8 mouse cellular contexts compared by ENCODE assay signal in the genomic region with DNA sequence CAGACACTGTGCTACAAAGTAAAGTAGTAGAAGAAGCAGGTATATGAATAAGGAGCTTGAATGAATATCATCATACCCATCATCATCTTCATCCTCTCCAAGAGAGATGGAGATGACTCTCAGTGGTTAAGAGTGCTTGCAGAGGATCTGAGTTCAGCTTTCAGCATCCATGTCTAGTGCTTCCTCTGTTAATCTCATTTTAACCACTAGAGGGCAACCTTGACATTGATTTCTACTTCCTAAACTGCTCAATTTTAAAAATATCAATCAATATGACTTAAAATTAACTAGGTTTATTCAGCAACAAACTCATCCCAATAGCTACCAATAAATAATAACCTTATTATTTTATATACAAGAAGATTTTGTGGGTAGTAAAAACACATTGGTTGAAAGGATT. TPM values are rescaled to one million over a fixed set of nuclear protein-coding genes. Genes with fewer than 3 reads are reported as not detected.
DNase-seq lines count a peak whose midpoint lies in the region; ATAC-seq lines count a peak whose summit lies in the region.

No protein-coding gene starts in this region.

- DNase-seq in kidney, adult 9 months, result peak; percentile 66
- no peak for DNase-seq in kidney, postnatal 10 days
- peak; percentile 72 for DNase-seq in CD4-positive helper T cell, adult 2 months (ENCODE audit: low read depth, low spot score)
- DNase-seq in Muller cell, postnatal 12 days (ENCODE audit: inconsistent ontology term), result peak; percentile 43
- DNase-seq in right cerebral cortex, adult 2 months (ENCODE audit: low spot score in 2 of 2), result no peak
- DNase-seq in layer of hippocampus, postnatal 36 days, result no peak
- DNase-seq in gastrocnemius, postnatal 4 days (ENCODE audit: low spot score in 2 of 2), result no peak

- ATAC-seq in granulocyte monocyte progenitor cell, adult 5-6 weeks (replicated peaks; ENCODE audit: poor library complexity, severe bottlenecking), result peak; percentile 65

RNA-seq across cellular contexts. Expression of gene Wnk1, which starts 36.8 kb away (rescaled TPM):
- total RNA-seq in granulocyte monocyte progenitor cell, adult 5-6 weeks (2014; fragmentation: Nextera tagmentation), result 245 and 250 TPM in 2 replicates
- total RNA-seq in granulocyte monocyte progenitor cell, adult 5-6 weeks (2017), result 163 and 168 TPM in 2 replicates
- total RNA-seq in layer of hippocampus, postnatal 36 days (2021), result 100 to 1,000 TPM; 181 to 211 TPM
- 100 to 1,000 TPM; 266 to 271 TPM for total RNA-seq in gastrocnemius, postnatal 4 days (2021)

Comparison
In these comparisons a context has a peak if more than half of its experiments do, and no peak if none do; other contexts are left out.
1. DNase-seq: peak in kidney, adult 9 months (single experiment), CD4-positive helper T cell, adult 2 months (single experiment) and Muller cell, postnatal 12 days (single experiment); none in kidney, postnatal 10 days (single experiment), right cerebral cortex, adult 2 months (0 of 2), layer of hippocampus, postnatal 36 days (0 of 2) and gastrocnemius, postnatal 4 days (0 of 2).